Mouse (Mus musculus) small intestine, adult 2 months (tissue): ENCODE data around the gene Mettl7a1.

ENCODE experiments used
- CTCF ChIP-seq: fragments of 200-500 bp; IDR thresholded peaks from 2 replicates; pipeline ENCODE4 v1.5.1; 2012; ENCODE audit warnings: low read depth, mild to moderate bottlenecking, control low read depth, inconsistent platforms, low read length, moderate library complexity, mixed read lengths; ENCODE audit not compliant: insufficient replicate concordance, insufficient read length; ENCODE audit errors: extremely low read depth
- POLR2A ChIP-seq: fragments of 200-500 bp; IDR thresholded peaks from 2 replicates; pipeline ENCODE4 v1.6.1; 2012; ENCODE audit warnings: low read depth, mild to moderate bottlenecking, control low read depth, inconsistent platforms, low read length, moderate library complexity

DNA sequence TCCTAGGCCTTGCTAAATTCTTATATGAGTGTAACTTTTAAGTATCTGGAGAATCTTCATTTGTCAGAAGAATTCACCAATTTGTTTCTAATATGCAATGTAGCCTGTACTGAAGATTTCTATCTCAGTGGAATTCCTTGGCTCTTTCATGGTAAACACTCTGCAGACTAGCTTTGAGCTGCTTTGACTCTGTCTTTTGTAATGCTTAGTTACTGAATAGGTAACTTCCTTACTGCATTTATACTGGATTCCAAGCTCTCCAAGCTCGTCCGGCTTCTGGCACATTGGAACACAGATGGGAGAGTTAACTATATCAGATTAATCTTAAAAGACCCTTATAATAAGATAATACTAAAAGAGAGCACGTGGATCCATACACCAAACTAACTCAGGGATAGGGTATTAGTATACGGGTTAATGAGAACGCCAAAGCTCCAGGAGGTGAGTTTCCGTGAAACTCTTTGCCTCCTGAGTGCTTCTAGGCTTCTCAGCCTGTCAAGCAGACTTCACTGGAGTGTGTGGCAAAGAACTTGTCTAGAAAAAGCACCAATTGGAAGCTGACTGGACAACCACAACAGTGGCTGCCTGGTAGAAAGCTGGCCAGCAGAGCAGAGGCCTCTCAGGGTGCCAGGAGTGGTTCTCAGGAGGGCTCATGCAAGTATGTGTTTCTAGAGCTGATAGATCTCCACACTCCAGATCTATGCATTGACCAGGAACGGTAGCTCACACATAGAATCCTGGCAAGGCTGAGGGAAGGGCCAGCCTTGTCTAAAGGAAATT, 45.1 kb upstream of the Mettl7a1 start:
- TF ChIP-seq CTCF: no peak
- no peak for TF ChIP-seq POLR2A
